Mouse (Mus musculus) thymus, postnatal 0 days (tissue): Measurements from ENCODE around the gene Sox15. TPM values are rescaled to one million over a fixed set of nuclear protein-coding genes. Genes with fewer than 3 reads are reported as not detected.
"Not testable (repeated sequence)": the region's sequence is repeated elsewhere in the genome, so short reads cannot be mapped to it uniquely, and the experiment has no call there.

ENCODE experiments used
- DNase-seq: peaks from one replicate; pipeline ENCODE4 v3.0.0-alpha.2; 2015; ENCODE audit warnings: low spot score
- microRNA counts: library from miRNA; unstranded; fragments of <30 nt; microRNA quantifications from one replicate; lab custom pipeline; 2015
- microRNA-seq: library from miRNA; unstranded; fragments of <30 nt; microRNA quantifications from one replicate; pipeline ENCODE4, GENCODE M21; 2016; ENCODE audit warnings: borderline number of aligned reads
- polyA plus RNA-seq: library from polyadenylated mRNA; unstranded; fragments of >200 nt; fragmentation: Nextera tagmentation; extraction: Ambion mirVana; gene quantifications from 2 replicates; pipeline ENCODE4 v1.2.1, GENCODE M21; 2015

Sox15 gene
- polyA plus RNA-seq, 1 experiment from 2014 or later, result 0.22 TPM

DNA sequence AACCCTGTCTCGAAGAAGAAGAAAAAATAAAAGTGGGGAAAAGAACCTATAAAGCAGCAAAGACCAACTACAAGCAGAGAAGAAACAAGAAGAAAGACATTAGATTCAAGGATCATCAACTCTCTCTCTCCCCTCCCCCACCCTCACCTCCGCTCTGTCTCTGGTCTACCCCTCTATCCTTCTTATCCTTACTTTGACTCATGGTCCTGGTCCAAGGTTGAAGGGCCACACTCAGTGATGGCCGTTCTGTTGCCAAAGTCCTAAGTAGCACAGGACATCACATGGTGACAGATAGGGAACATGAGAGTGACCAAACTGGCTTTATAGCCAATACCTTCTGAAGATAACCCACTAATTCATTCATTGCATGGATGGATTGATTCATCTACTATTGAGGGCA lies 42.3 kb downstream of the Sox15 start:
- DNase-seq, result no peak

DNA sequence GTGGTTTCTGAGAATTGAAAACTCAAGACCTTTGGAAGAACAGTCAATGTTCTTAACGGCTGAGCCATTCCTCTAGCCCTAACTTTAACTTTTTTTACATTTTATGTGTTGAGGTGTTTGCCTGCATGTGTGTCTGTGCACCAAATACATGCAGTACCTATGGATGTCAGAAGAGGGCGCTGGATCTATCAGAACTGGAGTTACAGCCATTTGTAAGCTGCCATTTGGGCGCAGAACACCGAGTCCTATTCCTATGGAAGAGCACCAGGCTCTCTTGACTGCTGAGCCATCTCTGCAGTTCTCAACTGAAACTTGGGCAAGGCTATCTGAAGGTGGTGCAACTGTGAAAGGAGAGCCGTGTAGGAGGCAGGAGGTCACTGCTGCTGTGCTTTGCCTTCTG lies 43.5 kb downstream of the Sox15 start:
- DNase-seq, result no peak

DNA sequence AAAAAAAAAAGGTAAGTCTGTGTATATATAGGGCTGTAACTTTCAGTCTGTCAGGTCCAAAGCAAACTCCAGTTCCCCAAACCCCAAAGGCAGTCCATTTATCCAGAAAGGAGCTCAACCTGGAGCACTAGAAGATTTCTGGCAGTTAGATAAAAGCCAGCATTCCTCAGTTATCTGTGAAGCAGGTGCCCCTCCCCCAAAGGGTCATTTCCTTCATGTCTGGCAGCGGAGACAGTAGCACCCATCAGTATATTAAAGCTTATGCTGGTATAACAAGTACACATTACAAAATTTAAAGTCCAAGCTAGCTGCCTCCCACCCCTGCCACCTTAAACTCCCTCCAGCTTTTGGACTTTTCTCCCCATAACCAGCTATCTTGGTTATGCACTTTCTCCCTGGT lies 44.5 kb downstream of the Sox15 start:
- no peak for DNase-seq

DNA sequence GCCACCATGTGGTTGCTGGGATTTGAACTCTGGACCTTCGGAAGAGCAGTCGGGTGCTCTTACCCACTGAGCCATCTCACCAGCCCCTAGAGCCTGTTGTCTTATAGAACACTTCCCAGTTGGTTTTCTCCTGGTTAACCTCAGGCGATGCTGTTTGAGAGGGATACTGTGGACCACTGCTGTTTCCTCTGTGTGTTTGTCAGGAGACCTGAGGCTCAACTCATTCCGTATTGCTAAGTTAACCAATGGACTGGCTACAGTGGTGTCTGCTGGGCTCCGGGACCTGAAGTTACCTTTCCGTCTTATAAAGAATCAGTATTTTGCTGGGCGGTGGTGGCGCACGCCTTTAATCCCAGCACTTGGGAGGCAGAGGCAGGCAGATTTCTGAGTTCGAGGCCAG lies 47.8 kb downstream of the Sox15 start:
- DNase-seq, result not testable (repeated sequence)

DNA sequence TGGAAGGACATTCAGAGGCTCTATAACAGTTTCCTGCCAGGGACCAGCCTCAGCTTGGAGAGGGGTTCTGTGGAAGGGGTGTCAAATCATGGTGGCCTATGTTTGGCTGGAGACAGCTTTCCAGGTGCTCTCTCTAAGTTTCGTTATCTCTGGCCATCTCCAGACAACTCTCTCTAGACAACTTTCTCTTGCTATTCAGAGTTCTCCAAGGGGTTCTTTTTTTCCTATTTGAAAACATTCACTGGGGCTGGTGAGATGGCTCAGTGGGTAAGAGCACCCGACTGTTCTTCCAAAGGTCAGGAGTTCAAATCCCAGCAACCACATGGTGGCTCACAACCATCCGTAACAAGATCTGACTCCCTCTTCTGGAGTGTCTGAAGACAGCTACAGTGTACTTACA lies 48.3 kb downstream of the Sox15 start:
- not testable (repeated sequence) for DNase-seq

- no peak for DNase-seq
These were observed 48.9 kb downstream of the Sox15 start for GRCm38 (mm10) chr11:69703814-69704612.

DNA sequence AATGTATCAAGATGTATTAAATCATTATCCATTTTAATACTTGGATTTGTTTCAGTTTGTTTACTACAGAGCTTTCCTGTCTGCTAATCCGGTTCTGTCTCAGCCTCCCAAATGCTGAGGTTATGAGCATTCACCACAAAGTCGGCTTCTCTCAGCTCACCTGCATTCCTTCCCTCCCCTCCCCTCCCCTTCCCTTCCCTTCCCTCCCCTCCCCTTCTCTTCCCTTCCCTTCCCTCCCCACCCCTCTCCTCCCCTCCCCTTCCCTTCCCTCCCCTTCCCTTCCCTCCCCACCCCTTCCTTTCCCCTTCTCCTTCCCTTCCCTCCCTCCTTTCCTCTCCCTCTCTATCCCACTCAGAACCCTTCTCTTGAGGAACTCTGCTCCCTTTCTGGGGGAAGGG lies 49.5 kb downstream of the Sox15 start:
- no peak for DNase-seq

MicroRNAs encoded within 50 kb of the gene (microRNA counts, 519-probe panel; counts per million panel counts)
- microRNA mmu-miR-1934 (lab: Ali Mortazavi, UCI), result 473 counts per million, percentile 71 among the panel's probes with 10 or more counts
- 3,978 counts per million, percentile 79 among the panel's probes with 10 or more counts for microRNA mmu-miR-467f (lab: Ali Mortazavi, UCI)

Small RNA genes lying within 50 kb of the gene (microRNA-seq; reads per million reads assigned to microRNA genes)
- gene Mir1934 (12.9 reads per million, percentile 20 among the genes with 10 or more reads in this experiment), gene Mir467f (not detected)

Other genes with a start within 250 kb of the Sox15 start
- gene Kdm6b, start 241.6 kb upstream of the Sox15 start, polyA plus RNA-seq, result 31.5 and 45.6 TPM in 2 replicates
- gene Dnah2, start 106.2 kb upstream of the Sox15 start, polyA plus RNA-seq, result 0.12 and 0.20 TPM in 2 replicates
- gene Efnb3, start 95.1 kb upstream of the Sox15 start, polyA plus RNA-seq, result 0.61 and 0.77 TPM in 2 replicates
- gene Wrap53, start 75.1 kb upstream of the Sox15 start, polyA plus RNA-seq, result 27.0 and 30.6 TPM in 2 replicates
- gene Trp53, start 75.0 kb upstream of the Sox15 start, polyA plus RNA-seq, result 138 and 165 TPM in 2 replicates
- 1.7 and 1.8 TPM in 2 replicates for gene Atp1b2, start 49.4 kb upstream of the Sox15 start, polyA plus RNA-seq
- gene Shbg, start 37.4 kb upstream of the Sox15 start, polyA plus RNA-seq, result 0.13 TPM in 1 of 2 replicates, not detected in the other
- 3.5 and 4.3 TPM in 2 replicates for gene Sat2, start 33.3 kb upstream of the Sox15 start, polyA plus RNA-seq
- gene Fxr2, start 22.3 kb upstream of the Sox15 start, polyA plus RNA-seq, result 18.4 and 26.6 TPM in 2 replicates
- 71.1 and 75.2 TPM in 2 replicates for gene Mpdu1, start 7.3 kb downstream of the Sox15 start, polyA plus RNA-seq
- gene Cd68, start 10.8 kb downstream of the Sox15 start, polyA plus RNA-seq, result 32.5 and 33.3 TPM in 2 replicates
- 560 and 602 TPM in 2 replicates for gene Eif4a1, start 17.1 kb downstream of the Sox15 start, polyA plus RNA-seq
- gene Senp3, start 26.8 kb downstream of the Sox15 start, polyA plus RNA-seq, result 60.2 and 69.1 TPM in 2 replicates
- 0.31 and 0.49 TPM in 2 replicates for gene Tnfsf13, start 30.5 kb downstream of the Sox15 start, polyA plus RNA-seq
- gene Tnfsf12, start 40.5 kb downstream of the Sox15 start, polyA plus RNA-seq, result 2.6 and 2.7 TPM in 2 replicates
- gene Tnfsfm13, start 40.8 kb downstream of the Sox15 start, polyA plus RNA-seq, result 1.5 and 2.1 TPM in 2 replicates
- 20.6 and 22.4 TPM in 2 replicates for gene Polr2a, start 103.3 kb downstream of the Sox15 start, polyA plus RNA-seq
- gene Slc35g3, start 106.7 kb downstream of the Sox15 start, polyA plus RNA-seq, result 0.14 TPM in 1 of 2 replicates, not detected in the other
- gene Zbtb4, start 110.6 kb downstream of the Sox15 start, polyA plus RNA-seq, result 2.5 and 2.6 TPM in 2 replicates
- gene Chrnb1, start 140.6 kb downstream of the Sox15 start, polyA plus RNA-seq, result 3.2 and 3.4 TPM in 2 replicates
- gene Fgf11, start 146.5 kb downstream of the Sox15 start, polyA plus RNA-seq, result 0.65 and 0.84 TPM in 2 replicates
- gene Tmem102, start 150.3 kb downstream of the Sox15 start, polyA plus RNA-seq, result 11.2 and 12.8 TPM in 2 replicates
- gene Gm39566, start 160.0 kb downstream of the Sox15 start, polyA plus RNA-seq, result not detected in 2 replicates
- gene Spem2, start 163.2 kb downstream of the Sox15 start, polyA plus RNA-seq, result not detected in 2 replicates
- gene Spem1, start 166.9 kb downstream of the Sox15 start, polyA plus RNA-seq, result not detected in 2 replicates
- gene Nlgn2, start 182.5 kb downstream of the Sox15 start, polyA plus RNA-seq, result 1.2 and 1.9 TPM in 2 replicates
- gene Tmem256, start 183.2 kb downstream of the Sox15 start, polyA plus RNA-seq, result 325 and 342 TPM in 2 replicates
- gene Plscr3, start 191.1 kb downstream of the Sox15 start, polyA plus RNA-seq, result 68.4 and 70.4 TPM in 2 replicates
- 1.1 and 1.5 TPM in 2 replicates for gene Tnk1, start 203.4 kb downstream of the Sox15 start, polyA plus RNA-seq
- not detected in 2 replicates for gene Tmem95, start 222.7 kb downstream of the Sox15 start, polyA plus RNA-seq
- gene Kctd11, start 226.1 kb downstream of the Sox15 start, polyA plus RNA-seq, result 1.7 and 2.3 TPM in 2 replicates
- gene Acap1, start 240.2 kb downstream of the Sox15 start, polyA plus RNA-seq, result 150 and 176 TPM in 2 replicates
- 19.8 and 26.0 TPM in 2 replicates for gene 2810408A11Rik, start 245.7 kb downstream of the Sox15 start, polyA plus RNA-seq
- gene Neurl4, start 245.8 kb downstream of the Sox15 start, polyA plus RNA-seq, result 6.2 and 7.5 TPM in 2 replicates